Mouse (Mus musculus): ENCODE results near the gene Cd28.

DNA sequence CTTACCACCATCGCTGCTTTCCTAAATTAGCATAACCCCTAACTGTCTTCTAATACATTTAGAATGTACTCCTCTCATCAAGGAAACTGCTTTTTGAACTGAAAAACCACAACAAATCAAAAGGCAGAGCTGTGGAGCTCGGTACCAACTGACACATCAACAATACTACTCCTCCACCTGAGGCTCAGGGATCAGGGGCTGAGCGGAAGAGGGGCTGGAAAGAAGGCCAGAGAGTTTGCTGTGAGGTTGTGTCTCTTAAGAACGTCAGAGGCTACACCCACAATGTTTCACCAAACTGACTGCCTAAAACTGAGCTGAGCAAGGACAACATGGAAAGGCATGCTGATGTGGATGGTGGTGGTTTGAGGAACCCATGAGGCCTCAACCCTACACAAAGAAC is 65.1 kb downstream of the Cd28 start:
- no peak for TF ChIP-seq CTCF (IDR thresholded peaks at IDR 0.05; ENCODE audit: borderline replicate concordance, insufficient read depth, low read length)
- TF ChIP-seq POLR2A (IDR thresholded peaks at IDR 0.05; ENCODE audit: low read depth, low read length), result no peak
